Mouse (Mus musculus): ENCODE data around the gene Trim46. TPM values are rescaled to one million over a fixed set of nuclear protein-coding genes. Genes with fewer than 3 reads are reported as not detected.
A peak's percentile ranks its signal among the peaks of the same experiment; 100 is the strongest.

Trim46 gene
- polyA plus RNA-seq, 2 experiments: 0.05 to 0.29 TPM

DNA sequence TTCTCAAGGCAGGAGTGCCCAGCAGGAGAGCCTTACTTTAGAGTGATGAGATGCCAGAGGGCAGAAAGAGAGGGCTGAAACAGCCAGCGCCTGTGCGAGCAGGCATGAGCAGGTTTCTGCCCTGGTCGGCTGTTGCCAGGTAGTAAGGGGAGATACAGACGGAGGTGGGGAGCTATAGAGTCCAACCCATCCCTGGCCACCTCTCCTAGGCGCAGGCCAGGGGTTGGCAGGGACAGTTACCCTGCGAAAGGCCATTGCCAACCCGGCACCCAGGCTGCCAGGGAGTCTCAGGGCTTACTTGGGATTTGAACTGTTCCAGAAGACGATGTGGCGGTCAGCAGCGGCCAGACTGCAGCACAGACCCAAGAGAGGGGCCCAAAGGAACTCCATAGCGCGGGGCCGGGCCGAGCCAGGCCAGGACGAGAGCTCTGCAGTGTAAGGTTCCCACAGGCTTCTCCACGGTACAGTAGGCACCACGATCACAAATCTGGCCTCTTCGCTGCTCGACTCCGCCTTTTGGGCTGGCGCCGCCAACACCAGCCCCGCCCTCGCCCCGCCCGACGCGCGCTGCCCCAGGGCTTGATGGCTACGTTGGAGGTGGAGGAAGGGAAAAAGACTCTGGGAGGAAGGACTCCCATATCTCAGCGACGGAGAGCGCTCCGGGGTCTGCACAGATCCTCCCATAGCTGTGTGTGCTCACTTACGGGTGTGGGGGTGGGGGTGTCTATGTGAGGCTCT is 33.2 kb upstream of the Trim46 start:
- DNase-seq (ENCODE audit: low read depth in 3 of 3, low spot score in 3 of 3): peak in 1 of 3 experiments; percentile 33
- Histone ChIP-seq H3K9ac (replicated peaks) (no peak overlapping the region; the same call in 1 of the 2 replicates), H3K9me3 (ENCODE audit: control insufficient read depth, low read length) (no peaks in the 10 kb centered on the region), H3K36me3 (replicated peaks; ENCODE audit: control insufficient read depth, insufficient read depth, low read depth) (no peaks in the 10 kb centered on the region), H3K4me2 (ENCODE audit: low read depth) (peak overlapping the region; percentile 48), H3K27ac (no peak overlapping the region), H3K27me3 (ENCODE audit: control insufficient read depth, insufficient read depth, low read length) (peaks cover 44% of the 10 kb centered on the region), H3K4me3 (ENCODE audit: insufficient read depth in 1 of 2, low read depth in 2 of 2, low read length in 2 of 2) (peak overlapping the region; percentile 46 to 49), H3K4me1 (replicated peaks; ENCODE audit: control insufficient read depth in 2 of 2, insufficient read depth in 2 of 2, low read length in 1 of 2) (no peaks in the 10 kb centered on the region)
- peak; percentile 43 for ATAC-seq (ENCODE audit: insufficient read depth)
- TF ChIP-seq CTCF (IDR thresholded peaks at IDR 0.05; ENCODE audit: low read depth): no peak
- no peak for TF ChIP-seq EP300 (IDR thresholded peaks at IDR 0.05; ENCODE audit: low read depth)
- 3% methylated on average over 35 of the region's 35 CpGs for WGBS (ENCODE audit: insufficient replicate concordance)

DNA sequence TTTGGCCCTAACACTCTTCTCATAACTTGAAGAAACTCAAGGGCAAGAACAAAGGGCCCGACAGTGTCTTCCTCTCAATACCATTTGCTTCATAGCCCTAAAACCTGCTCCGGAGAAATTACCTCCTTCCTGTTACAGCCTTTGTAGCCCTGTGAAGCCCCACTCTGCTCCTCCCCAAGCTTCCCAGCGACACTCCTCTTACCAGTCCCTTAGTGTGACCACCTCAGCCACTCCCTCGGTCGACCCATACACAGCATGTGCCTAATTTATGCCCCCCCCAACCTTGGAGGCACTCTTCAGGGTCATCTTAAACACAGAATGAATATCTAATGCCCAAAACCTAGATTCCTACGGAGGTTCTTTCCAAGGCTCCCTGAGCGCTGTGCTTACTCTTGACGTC is 32.5 kb upstream of the Trim46 start:
- Histone ChIP-seq H3K4me2 (ENCODE audit: low read depth) (peak overlapping the region; percentile 48), H3K27ac (no peak overlapping the region), H3K9ac (replicated peaks) (no peak overlapping the region), H3K4me3 (ENCODE audit: insufficient read depth in 1 of 2, low read depth in 2 of 2, low read length in 2 of 2) (peak overlapping the region; percentile 18 to 49), H3K9me3 (ENCODE audit: control insufficient read depth, low read length) (no peaks in the 10 kb centered on the region), H3K27me3 (ENCODE audit: control insufficient read depth, insufficient read depth, low read length) (peaks cover 44% of the 10 kb centered on the region), H3K36me3 (replicated peaks; ENCODE audit: control insufficient read depth, insufficient read depth, low read depth) (no peaks in the 10 kb centered on the region), H3K4me1 (replicated peaks; ENCODE audit: control insufficient read depth in 2 of 2, insufficient read depth in 2 of 2, low read length in 1 of 2) (no peaks in the 10 kb centered on the region)
- TF ChIP-seq EP300 (IDR thresholded peaks at IDR 0.05; ENCODE audit: low read depth): no peak
- TF ChIP-seq CTCF (IDR thresholded peaks at IDR 0.05; ENCODE audit: low read depth): no peak
- DNase-seq (ENCODE audit: low read depth in 3 of 3, low spot score in 3 of 3) (no peak), ATAC-seq (ENCODE audit: insufficient read depth) (no peak)
- 13% methylated on average over 8 of the region's 8 CpGs for WGBS (ENCODE audit: insufficient replicate concordance)

DNA sequence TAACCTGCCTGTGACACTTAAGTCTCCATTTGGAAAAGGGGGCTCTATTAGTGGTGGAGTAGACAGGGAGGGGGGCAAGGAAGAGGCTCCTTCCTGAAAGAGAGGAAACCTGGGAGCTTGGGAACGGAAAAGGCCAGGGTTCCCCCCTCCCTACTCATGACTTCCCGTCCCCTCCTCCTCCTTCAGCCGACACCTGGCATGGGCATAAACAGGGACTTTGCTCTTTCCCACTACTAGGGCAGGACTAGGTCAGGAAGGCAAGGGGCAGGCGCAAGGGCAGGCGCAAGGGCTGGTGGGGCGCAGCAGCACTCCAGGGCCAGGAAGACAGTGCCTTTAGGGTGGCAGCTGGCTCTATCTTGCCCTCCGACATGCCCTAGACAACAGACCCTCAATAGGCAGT is 32.0 kb upstream of the Trim46 start:
- ATAC-seq (ENCODE audit: insufficient read depth): peak; percentile 25; the same call in 1 of the 2 replicates
- 53% methylated on average over 7 of the region's 7 CpGs for WGBS (ENCODE audit: insufficient replicate concordance)
- no peak overlapping the region for H3K27ac ChIP-seq
- peaks cover 44% of the 10 kb centered on the region for H3K27me3 ChIP-seq (ENCODE audit: control insufficient read depth, insufficient read depth, low read length)
- H3K4me1 ChIP-seq (replicated peaks; ENCODE audit: control insufficient read depth in 2 of 2, insufficient read depth in 2 of 2, low read length in 1 of 2): no peaks in the 10 kb centered on the region
- no peaks in the 10 kb centered on the region for H3K9me3 ChIP-seq (ENCODE audit: control insufficient read depth, low read length)
- peak overlapping the region in 1 of 2 experiments; percentile 49; a peak in 1 of 4 replicates for H3K4me3 ChIP-seq (ENCODE audit: insufficient read depth in 1 of 2, low read depth in 2 of 2, low read length in 2 of 2)
- no peaks in the 10 kb centered on the region for H3K36me3 ChIP-seq (replicated peaks; ENCODE audit: control insufficient read depth, insufficient read depth, low read depth)
- H3K9ac ChIP-seq (replicated peaks): no peak overlapping the region
- no peak for TF ChIP-seq EP300 (IDR thresholded peaks at IDR 0.05; ENCODE audit: low read depth)
- TF ChIP-seq CTCF (IDR thresholded peaks at IDR 0.05; ENCODE audit: low read depth): no peak
- peak overlapping the region; percentile 48 for H3K4me2 ChIP-seq (ENCODE audit: low read depth)
- no peak for DNase-seq (ENCODE audit: low read depth in 3 of 3, low spot score in 3 of 3)

DNA sequence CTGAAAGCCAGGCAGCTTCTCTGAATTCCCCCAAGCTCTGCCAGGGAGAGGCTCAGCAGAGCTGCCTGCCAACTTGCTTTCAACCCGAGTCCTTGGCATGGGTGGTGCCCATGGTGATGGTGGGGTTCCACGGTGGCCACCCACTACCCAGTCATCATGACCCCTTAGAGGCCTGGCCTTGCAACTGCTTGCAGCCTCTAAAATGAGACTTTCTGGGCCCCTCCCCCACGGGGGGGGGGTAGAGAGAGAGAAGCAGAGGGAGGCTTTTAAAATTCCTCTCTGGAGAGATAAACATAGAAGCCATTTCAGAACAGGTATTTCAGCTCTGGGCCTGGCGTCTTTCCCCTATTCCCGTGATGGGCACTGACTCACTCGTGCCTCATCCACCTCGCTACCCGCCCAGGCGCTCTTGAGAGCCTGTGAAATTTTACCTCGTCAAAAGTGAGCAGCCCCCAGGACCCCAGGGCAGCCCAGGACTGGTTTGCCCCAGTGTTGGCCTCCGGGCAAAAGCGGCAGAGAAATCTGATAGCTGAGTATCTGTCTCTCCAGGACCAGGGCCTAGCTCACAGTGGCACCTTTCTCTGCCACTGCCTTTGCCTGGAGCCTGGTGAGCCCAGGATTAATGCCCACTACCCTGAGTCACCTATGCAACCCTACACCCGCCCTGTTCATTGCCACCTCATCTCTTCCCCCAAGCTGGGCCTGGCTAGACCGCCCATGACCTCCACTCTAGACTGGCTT is 31.3 kb upstream of the Trim46 start:
- H3K9ac ChIP-seq (replicated peaks): no peak overlapping the region
- no peaks in the 10 kb centered on the region for H3K4me1 ChIP-seq (replicated peaks; ENCODE audit: control insufficient read depth in 2 of 2, insufficient read depth in 2 of 2, low read length in 1 of 2)
- peaks cover 44% of the 10 kb centered on the region for H3K27me3 ChIP-seq (ENCODE audit: control insufficient read depth, insufficient read depth, low read length)
- ATAC-seq (ENCODE audit: insufficient read depth) (no peak), DNase-seq (ENCODE audit: low read depth in 3 of 3, low spot score in 3 of 3) (no peak)
- H3K27ac ChIP-seq: no peak overlapping the region
- no peaks in the 10 kb centered on the region for H3K36me3 ChIP-seq (replicated peaks; ENCODE audit: control insufficient read depth, insufficient read depth, low read depth)
- no peak for TF ChIP-seq EP300 (IDR thresholded peaks at IDR 0.05; ENCODE audit: low read depth)
- TF ChIP-seq CTCF (IDR thresholded peaks at IDR 0.05; ENCODE audit: low read depth): no peak
- H3K4me2 ChIP-seq (ENCODE audit: low read depth): peak overlapping the region; percentile 48
- H3K9me3 ChIP-seq (ENCODE audit: control insufficient read depth, low read length): no peaks in the 10 kb centered on the region
- 37% methylated on average over 14 of the region's 14 CpGs for WGBS (ENCODE audit: insufficient replicate concordance)
- H3K4me3 ChIP-seq (ENCODE audit: insufficient read depth in 1 of 2, low read depth in 2 of 2, low read length in 2 of 2): no peak overlapping the region

DNA sequence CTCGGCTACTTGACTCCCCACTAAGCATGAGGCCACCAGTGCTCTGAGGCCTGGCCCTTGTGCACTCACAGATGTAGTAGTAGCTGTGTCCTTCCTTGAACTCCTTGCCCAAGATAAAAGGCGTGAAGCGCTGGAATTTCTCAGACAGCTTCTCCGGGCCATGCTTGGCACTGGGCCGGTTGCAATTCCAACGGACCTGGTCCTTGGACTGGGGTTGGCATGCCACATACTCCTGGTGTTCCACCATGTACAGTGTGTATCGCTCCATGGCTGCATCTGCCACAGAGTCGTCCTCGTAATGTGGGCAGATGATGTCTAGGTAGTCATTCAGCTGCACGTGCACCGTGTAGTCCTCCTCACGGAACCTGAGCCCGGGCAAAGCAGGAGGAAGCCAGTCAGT is 30.0 kb upstream of the Trim46 start:
- Histone ChIP-seq H3K4me3 (ENCODE audit: insufficient read depth in 1 of 2, low read depth in 2 of 2, low read length in 2 of 2) (no peak overlapping the region), H3K4me1 (replicated peaks; ENCODE audit: control insufficient read depth in 2 of 2, insufficient read depth in 2 of 2, low read length in 1 of 2) (no peaks in the 10 kb centered on the region), H3K9me3 (ENCODE audit: control insufficient read depth, low read length) (no peaks in the 10 kb centered on the region), H3K9ac (replicated peaks) (no peak overlapping the region), H3K36me3 (replicated peaks; ENCODE audit: control insufficient read depth, insufficient read depth, low read depth) (no peaks in the 10 kb centered on the region), H3K4me2 (ENCODE audit: low read depth) (no peak overlapping the region), H3K27me3 (ENCODE audit: control insufficient read depth, insufficient read depth, low read length) (peaks cover 35% of the 10 kb centered on the region), H3K27ac (no peak overlapping the region)
- 80% methylated on average over 13 of the region's 13 CpGs for WGBS (ENCODE audit: insufficient replicate concordance)
- DNase-seq (ENCODE audit: low read depth in 3 of 3, low spot score in 3 of 3): no peak
- TF ChIP-seq EP300 (IDR thresholded peaks at IDR 0.05; ENCODE audit: low read depth) (no peak), CTCF (IDR thresholded peaks at IDR 0.05; ENCODE audit: low read depth) (no peak)
- ATAC-seq (ENCODE audit: insufficient read depth): no peak

Data from liver, embryonic 14.5 days (tissue).